Mouse (Mus musculus) liver, embryonic 14.5 days (tissue): Measurements from ENCODE around the gene Cacnb2. TPM values are rescaled to one million over a fixed set of nuclear protein-coding genes. Genes with fewer than 3 reads are reported as not detected.

ENCODE experiments used
- ATAC-seq: fragments of 200-750 bp; cut with Nextera tagmentation; 2 replicates; pipeline ENCODE4 v1.8.0; 2017; ENCODE audit warnings: moderate number of reproducible peaks, mild to moderate bottlenecking, moderate library complexity; ENCODE audit not compliant: insufficient read depth
- DNase-seq, 3 experiments: peaks; one replicate each; pipeline ENCODE4 v3.0.0-alpha.2; 2012 to 2013; ENCODE audit warnings: low read depth in 3 of 3, low spot score in 3 of 3
- H3K27ac ChIP-seq: fragments of 300-500 bp; sonication (generic); 2 replicates; pipeline ENCODE4 v1.5.1; 2014; ENCODE audit warnings: moderate library complexity, mild to moderate bottlenecking, control low read depth, inconsistent platforms
- H3K27me3 ChIP-seq: fragments of 300-500 bp; sonication (generic); 2 replicates; pipeline ENCODE4 v1.6.1; 2014; ENCODE audit warnings: mild to moderate bottlenecking, low read length, moderate library complexity; ENCODE audit not compliant: control insufficient read depth, insufficient read depth
- H3K36me3 ChIP-seq: fragments of 300-500 bp; sonication (generic); replicated peaks from 2 replicates; pipeline ENCODE4 v1.6.1; 2014; ENCODE audit warnings: low read depth; ENCODE audit not compliant: control insufficient read depth, insufficient read depth
- H3K4me1 ChIP-seq, 2 experiments: fragments of 200-500 bp in 1 of 2; fragments of 300-500 bp in 1 of 2; sonication (generic) in 1 of 2; replicated peaks; 2 replicates each; pipeline ENCODE4 v1.6.1; 2012 to 2014; ENCODE audit warnings: antibody characterized with exemption in 1 of 2, inconsistent platforms in 1 of 2, low read length in 1 of 2; ENCODE audit not compliant: control insufficient read depth in 2 of 2, insufficient read depth in 2 of 2
- H3K4me2 ChIP-seq: fragments of 300-500 bp; sonication (generic); 2 replicates; pipeline ENCODE4 v1.6.1; 2014; ENCODE audit warnings: low read depth, mild to moderate bottlenecking, control low read depth, moderate library complexity
- H3K4me3 ChIP-seq, 2 experiments: fragments of 200-500 bp in 1 of 2; fragments of 300-500 bp in 1 of 2; sonication (generic) in 1 of 2; 2 replicates each; pipeline ENCODE4 v1.5.1; 2012 to 2014; ENCODE audit warnings: low read depth in 2 of 2, low read length in 2 of 2, mild to moderate bottlenecking in 2 of 2, control low read depth in 1 of 2, inconsistent platforms in 1 of 2, moderate library complexity in 1 of 2; ENCODE audit not compliant: insufficient read depth in 1 of 2
- H3K9ac ChIP-seq: fragments of 300-500 bp; sonication (generic); replicated peaks from 2 replicates; pipeline ENCODE4 v1.6.1; 2014; ENCODE audit warnings: mild to moderate bottlenecking, control low read depth, moderate library complexity
- H3K9me3 ChIP-seq: fragments of 300-500 bp; sonication (generic); 2 replicates; pipeline ENCODE4 v1.6.1; 2016; ENCODE audit warnings: low read length, mixed read lengths; ENCODE audit not compliant: control insufficient read depth
- CTCF ChIP-seq: IDR thresholded peaks from 2 replicates; pipeline ENCODE4 v1.5.1; 2016; ENCODE audit warnings: antibody characterized with exemption, low read depth, control low read depth
- EP300 ChIP-seq: IDR thresholded peaks from 2 replicates; pipeline ENCODE4 v1.6.1; 2016; ENCODE audit warnings: antibody characterized with exemption, low read depth
- WGBS: fragments of 180-500 bp; shearing (Covaris S2); extraction: QIAGEN DNeasy Blood & Tissue Kit; methylation state at CpG from one replicate; pipeline ENCODE4 v1.1.7; 2014; ENCODE audit not compliant: insufficient replicate concordance; 5-methylcytosine and 5-hydroxymethylcytosine counted together
- polyA plus RNA-seq, 2 experiments: library from polyadenylated mRNA; depleted of rRNA in 1 of 2; stranded (reverse) in 1 of 2; unstranded in 1 of 2; fragments of >200 nt; fragmentation: Nextera tagmentation in 1 of 2; extraction: Ambion mirVana in 1 of 2; gene quantifications; 2 replicates each; pipeline versions ENCODE4 v1.2.1 to v1.2.3; 2012 to 2014

The Cacnb2 gene
- polyA plus RNA-seq, 2 experiments, result 0.04 to 0.37 TPM

DNA sequence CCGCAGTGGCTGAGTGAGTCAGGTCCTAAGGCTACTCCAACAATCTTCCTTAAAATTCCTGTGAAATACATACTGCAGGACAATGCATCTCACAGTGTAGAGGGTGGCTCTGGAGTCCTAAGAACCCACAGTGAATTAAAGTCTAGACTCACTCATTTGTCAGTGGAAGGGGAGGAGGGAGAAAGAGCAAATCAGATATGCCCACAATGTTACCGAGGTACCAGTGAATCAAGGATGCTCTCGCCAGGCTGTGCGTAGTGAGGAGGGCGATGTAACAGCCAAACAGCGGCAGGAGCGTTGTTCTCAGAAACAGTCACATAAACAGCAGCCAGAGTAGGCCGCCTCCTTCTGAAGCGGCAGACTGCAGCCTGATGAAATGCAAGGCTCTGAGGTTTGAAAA is 136.0 kb downstream of the Cacnb2 start:
- TF ChIP-seq CTCF (no peak), EP300 (no peak)
- DNase-seq, result no peak

DNA sequence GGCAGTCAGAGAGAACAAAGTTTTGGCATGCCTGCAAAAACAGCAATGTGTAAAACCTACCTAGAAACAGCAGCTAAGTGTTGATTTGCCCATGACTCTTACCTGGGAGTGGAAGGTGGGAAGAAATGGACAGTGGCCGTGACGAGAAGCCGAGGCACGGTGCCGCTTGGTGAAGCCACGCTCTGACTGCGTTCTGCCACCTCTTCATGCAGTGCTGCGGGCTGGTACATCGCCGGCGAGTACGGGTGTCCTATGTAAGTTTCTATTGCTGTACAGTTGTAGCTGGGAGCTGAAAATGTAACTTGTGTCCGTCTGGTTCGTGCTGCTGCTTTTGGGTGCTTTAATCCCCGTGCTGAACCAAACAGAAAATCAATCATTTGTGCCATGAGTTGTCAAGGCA is 136.6 kb downstream of the Cacnb2 start:
- Histone ChIP-seq H3K9ac (no peak overlapping the region), H3K4me2 (no peak overlapping the region), H3K36me3 (no peaks in the 10 kb centered on the region), H3K27me3 (no peaks in the 10 kb centered on the region), H3K4me3 (no peak overlapping the region), H3K4me1 (no peaks in the 10 kb centered on the region), H3K27ac (no peak overlapping the region), H3K9me3 (no peaks in the 10 kb centered on the region)
- DNase-seq (no peak), ATAC-seq (no peak)
- TF ChIP-seq EP300, result no peak
- no peak for TF ChIP-seq CTCF
- 74% methylated on average over 15 of the region's 15 CpGs for WGBS

More for the DNA sequence above, 136.0 kb downstream of the Cacnb2 start:
- Histone ChIP-seq H3K4me3 (no peak overlapping the region), H3K36me3 (no peaks in the 10 kb centered on the region), H3K4me2 (no peak overlapping the region), H3K9ac (no peak overlapping the region), H3K4me1 (no peaks in the 10 kb centered on the region), H3K27ac (no peak overlapping the region), H3K27me3 (no peaks in the 10 kb centered on the region), H3K9me3 (no peaks in the 10 kb centered on the region)
- WGBS, result 59% methylated on average over 9 of the region's 9 CpGs
- no peak for ATAC-seq

- no peaks in the 10 kb centered on the region for H3K36me3 ChIP-seq
- H3K4me1 ChIP-seq, result no peaks in the 10 kb centered on the region
- 79% methylated on average over 7 of the region's 7 CpGs for WGBS
- H3K9me3 ChIP-seq, result no peaks in the 10 kb centered on the region
- TF ChIP-seq EP300, result no peak
- TF ChIP-seq CTCF, result no peak
- DNase-seq, result no peak
- H3K4me2 ChIP-seq, result no peak overlapping the region
- H3K27me3 ChIP-seq, result no peaks in the 10 kb centered on the region
- no peak overlapping the region for H3K4me3 ChIP-seq
- no peak overlapping the region for H3K27ac ChIP-seq
- no peak overlapping the region for H3K9ac ChIP-seq
- no peak for ATAC-seq
These were observed 137.5 kb downstream of the Cacnb2 start for GRCm38 (mm10) chr2:14740359-14740758.

GRCm38 (mm10) chr2:14744761-14745160 is 141.9 kb downstream of the Cacnb2 start:
- ATAC-seq (no peak), DNase-seq (no peak)
- 57% methylated on average over 1 of the region's 1 CpGs for WGBS
- H3K36me3 ChIP-seq, result no peaks in the 10 kb centered on the region
- H3K27me3 ChIP-seq, result no peaks in the 10 kb centered on the region
- H3K27ac ChIP-seq, result no peak overlapping the region
- no peak overlapping the region for H3K4me2 ChIP-seq
- H3K9me3 ChIP-seq, result no peaks in the 10 kb centered on the region
- no peak overlapping the region for H3K9ac ChIP-seq
- no peaks in the 10 kb centered on the region for H3K4me1 ChIP-seq
- TF ChIP-seq CTCF (no peak), EP300 (no peak)
- no peak overlapping the region for H3K4me3 ChIP-seq

- Histone ChIP-seq H3K27me3 (no peaks in the 10 kb centered on the region), H3K4me2 (no peak overlapping the region), H3K9me3 (no peaks in the 10 kb centered on the region), H3K36me3 (no peaks in the 10 kb centered on the region), H3K4me1 (no peaks in the 10 kb centered on the region), H3K27ac (no peak overlapping the region), H3K4me3 (no peak overlapping the region), H3K9ac (no peak overlapping the region)
- TF ChIP-seq EP300, result no peak
- TF ChIP-seq CTCF, result no peak
- no peak for ATAC-seq
- DNase-seq, result no peak
- WGBS, result 58% methylated on average over 4 of the region's 4 CpGs
These were observed 160.0 kb downstream of the Cacnb2 start for GRCm38 (mm10) chr2:14762846-14763245.
